Mouse (Mus musculus) thymus, adult 2 months (tissue): ENCODE results near the gene Zfand2a. TPM values are rescaled to one million over a fixed set of nuclear protein-coding genes. Genes with fewer than 3 reads are reported as not detected.

ENCODE experiments used
- DNase-seq: peaks from one replicate; pipeline ENCODE4 v3.0.0; 2021
- H3K27ac ChIP-seq: fragments of 200-500 bp; 2 replicates; pipeline ENCODE4 v1.5.1; 2012; ENCODE audit warnings: low read length, control low read depth; ENCODE audit not compliant: control insufficient read depth, insufficient read depth
- H3K27me3 ChIP-seq: fragments of 200-500 bp; 2 replicates; pipeline ENCODE4 v1.6.1; 2012; ENCODE audit warnings: mild to moderate bottlenecking, low read length, moderate library complexity, mixed read lengths; ENCODE audit not compliant: control insufficient read depth, insufficient read depth
- H3K36me3 ChIP-seq: fragments of 200-500 bp; 2 replicates; pipeline ENCODE4 v1.6.1; 2012; ENCODE audit warnings: mild to moderate bottlenecking, low read length, moderate library complexity; ENCODE audit not compliant: control insufficient read depth, insufficient read depth
- H3K4me1 ChIP-seq: fragments of 200-500 bp; replicated peaks from 2 replicates; pipeline ENCODE4 v1.6.1; 2012; ENCODE audit warnings: low read length; ENCODE audit not compliant: control insufficient read depth, insufficient read depth
- H3K4me3 ChIP-seq: fragments of 200-500 bp; 2 replicates; pipeline ENCODE4 v1.5.1; 2012; ENCODE audit warnings: mild to moderate bottlenecking, low read length, control low read depth, moderate library complexity; ENCODE audit not compliant: control insufficient read depth, insufficient read depth
- CTCF ChIP-seq: fragments of 200-500 bp; IDR thresholded peaks from 2 replicates; pipeline ENCODE4 v1.5.1; 2012; ENCODE audit warnings: mild to moderate bottlenecking, control low read depth, low read length, moderate library complexity, borderline replicate concordance; ENCODE audit not compliant: control insufficient read depth, poor library complexity, insufficient read depth; ENCODE audit errors: extremely low read depth
- POLR2A ChIP-seq: fragments of 200-500 bp; IDR thresholded peaks from 2 replicates; pipeline ENCODE4 v1.6.1; 2012; ENCODE audit warnings: mild to moderate bottlenecking, low read length, control low read depth, moderate library complexity; ENCODE audit not compliant: control insufficient read depth, poor library complexity, insufficient read depth; ENCODE audit errors: extremely low read depth
- WGBS: fragments of 180-500 bp; shearing (Covaris S2); methylation state at CpG from one replicate; pipeline ENCODE4 v1.1.7; 2018; 5-methylcytosine and 5-hydroxymethylcytosine counted together
- polyA plus RNA-seq: library from polyadenylated mRNA; depleted of rRNA; stranded (reverse); fragments of >200 nt; gene quantifications from 2 replicates; pipeline ENCODE4 v1.2.3, GENCODE M21; 2012

Gene Zfand2a
- polyA plus RNA-seq, 1 experiment = 15.9 TPM

- no peaks in the 10 kb centered on the region for H3K4me1 ChIP-seq
- TF ChIP-seq POLR2A = no peak
- H3K27ac ChIP-seq = no peak overlapping the region
- no peak overlapping the region for H3K4me3 ChIP-seq
- DNase-seq = no peak
- peaks cover 2% of the 10 kb centered on the region; the same call in 1 of the 2 replicates for H3K27me3 ChIP-seq
- H3K36me3 ChIP-seq = no peaks in the 10 kb centered on the region
- WGBS = 45% methylated on average over 5 of the region's 5 CpGs
Observed at GRCm38 (mm10) chr5:139493690-139494089, 9.3 kb upstream of the Zfand2a start.

- no peak overlapping the region for H3K27ac ChIP-seq
Observed at GRCm38 (mm10) chr5:139491348-139491747, 7.0 kb upstream of the Zfand2a start.

GRCm38 (mm10) chr5:139490131-139490530 lies 5.8 kb upstream of the Zfand2a start:
- no peaks in the 10 kb centered on the region for H3K27me3 ChIP-seq
- H3K27ac ChIP-seq = no peak overlapping the region
- no peak for TF ChIP-seq CTCF
- no peak for TF ChIP-seq POLR2A
- no peaks in the 10 kb centered on the region for H3K36me3 ChIP-seq
- no peaks in the 10 kb centered on the region for H3K4me1 ChIP-seq
- no peak for DNase-seq
- 84% methylated on average over 11 of the region's 11 CpGs for WGBS
- H3K4me3 ChIP-seq = no peak overlapping the region

More at GRCm38 (mm10) chr5:139491348-139491747, 7.0 kb upstream of the Zfand2a start:
- no peaks in the 10 kb centered on the region for H3K4me1 ChIP-seq
- DNase-seq = no peak
- no peak overlapping the region for H3K4me3 ChIP-seq
- TF ChIP-seq POLR2A = no peak
- no peaks in the 10 kb centered on the region for H3K36me3 ChIP-seq
- no peaks in the 10 kb centered on the region; the same call in 1 of the 2 replicates for H3K27me3 ChIP-seq
- WGBS = 74% methylated on average over 8 of the region's 8 CpGs

- Histone ChIP-seq H3K4me1 (peaks cover 14% of the 10 kb centered on the region), H3K36me3 (peaks cover 21% of the 10 kb centered on the region), H3K4me3 (peak overlapping the region; percentile 78), H3K27ac (no peak overlapping the region), H3K27me3 (no peaks in the 10 kb centered on the region)
- 26% methylated on average over 14 of the region's 14 CpGs for whole genome bisulfite sequencing
- TF ChIP-seq POLR2A = no peak
- no peak for TF ChIP-seq CTCF
- DNase-seq = no peak
Observed at GRCm38 (mm10) chr5:139483171-139483848, 1.0 kb downstream of the Zfand2a start.

- WGBS = 94% methylated on average over 10 of the region's 10 CpGs
- Histone ChIP-seq H3K4me3 (no peak overlapping the region), H3K27ac (no peak overlapping the region), H3K27me3 (no peaks in the 10 kb centered on the region), H3K4me1 (peaks cover 14% of the 10 kb centered on the region), H3K36me3 (peaks cover 43% of the 10 kb centered on the region)
- TF ChIP-seq CTCF (no peak), POLR2A (no peak)
- DNase-seq = no peak
Observed at GRCm38 (mm10) chr5:139480406-139480805, 3.9 kb downstream of the Zfand2a start.

- H3K27me3 ChIP-seq = no peaks in the 10 kb centered on the region
- no peak for DNase-seq
- H3K36me3 ChIP-seq = peaks cover 50% of the 10 kb centered on the region
- no peak overlapping the region for H3K27ac ChIP-seq
- TF ChIP-seq CTCF (no peak), POLR2A (no peak)
- H3K4me1 ChIP-seq = peaks cover 10% of the 10 kb centered on the region
- H3K4me3 ChIP-seq = no peak overlapping the region
- 96% methylated on average over 8 of the region's 8 CpGs for WGBS
Observed at GRCm38 (mm10) chr5:139479088-139479487, 5.3 kb downstream of the Zfand2a start.

GRCm38 (mm10) chr5:139474741-139475140 lies 9.6 kb downstream of the Zfand2a start:
- peaks cover 60% of the 10 kb centered on the region for H3K36me3 ChIP-seq
- TF ChIP-seq POLR2A (no peak), CTCF (no peak)
- H3K4me3 ChIP-seq = no peak overlapping the region
- no peaks in the 10 kb centered on the region for H3K4me1 ChIP-seq
- DNase-seq = no peak
- no peak overlapping the region for H3K27ac ChIP-seq
- WGBS = 90% methylated on average over 9 of the region's 9 CpGs
- H3K27me3 ChIP-seq = no peaks in the 10 kb centered on the region
